Mouse (Mus musculus) heart, postnatal 0 days (tissue): ENCODE results near the gene Rasgrp2. TPM values are rescaled to one million over a fixed set of nuclear protein-coding genes. Genes with fewer than 3 reads are reported as not detected.

Experiments
- ATAC-seq: fragments of 200-750 bp; cut with Nextera tagmentation; 2 replicates; pipeline ENCODE4 v1.8.0; 2017; ENCODE audit warnings: low read depth, moderate number of reproducible peaks, moderate library complexity; ENCODE audit not compliant: insufficient read depth
- DNase-seq: peaks from one replicate; pipeline ENCODE4 v3.0.0-alpha.2; 2016; ENCODE audit warnings: low spot score
- H3K27ac ChIP-seq: fragments of 300-500 bp; sonication (generic); 2 replicates; pipeline ENCODE4 v1.5.1; 2014; ENCODE audit warnings: low read depth, mild to moderate bottlenecking
- H3K27me3 ChIP-seq: fragments of 300-500 bp; sonication (generic); 2 replicates; pipeline ENCODE4 v1.6.1; 2014; ENCODE audit warnings: low read length, mixed read lengths; ENCODE audit not compliant: control insufficient read depth, insufficient read depth
- H3K36me3 ChIP-seq: fragments of 300-500 bp; sonication (generic); replicated peaks from 2 replicates; pipeline ENCODE4 v1.6.1; 2014; ENCODE audit warnings: low read length, mixed read lengths; ENCODE audit not compliant: control insufficient read depth, insufficient read depth
- H3K4me1 ChIP-seq: fragments of 300-500 bp; sonication (generic); 2 replicates; pipeline ENCODE4 v1.6.1; 2014; ENCODE audit warnings: antibody characterized with exemption; ENCODE audit not compliant: control insufficient read depth, insufficient read depth
- H3K4me2 ChIP-seq: fragments of 300-500 bp; sonication (generic); 2 replicates; pipeline ENCODE4 v1.6.1; 2014; ENCODE audit warnings: low read depth, mild to moderate bottlenecking, low read length, moderate library complexity
- H3K4me3 ChIP-seq: fragments of 300-500 bp; sonication (generic); 2 replicates; pipeline ENCODE4 v1.5.1; 2014; ENCODE audit warnings: low read depth, low read length
- H3K9ac ChIP-seq: fragments of 300-500 bp; sonication (generic); replicated peaks from 2 replicates; pipeline ENCODE4 v1.6.1; 2014; ENCODE audit warnings: low read depth, low read length, mixed read lengths
- H3K9me3 ChIP-seq: fragments of 300-500 bp; sonication (generic); replicated peaks from 2 replicates; pipeline ENCODE4 v1.6.1; 2016; ENCODE audit warnings: low read length; ENCODE audit not compliant: control insufficient read depth
- CTCF ChIP-seq: IDR thresholded peaks from 2 replicates; pipeline ENCODE4 v1.5.1; 2016; ENCODE audit warnings: antibody characterized with exemption, control low read depth, low read depth
- EP300 ChIP-seq: IDR thresholded peaks from 2 replicates; pipeline ENCODE4 v1.6.1; 2016; ENCODE audit warnings: antibody characterized with exemption, low read depth
- WGBS: fragments of 180-500 bp; shearing (Covaris S2); extraction: QIAGEN DNeasy Blood & Tissue Kit; methylation state at CpG from one replicate; pipeline ENCODE4 v1.1.7; 2014; 5-methylcytosine and 5-hydroxymethylcytosine counted together
- polyA plus RNA-seq: library from polyadenylated mRNA; unstranded; fragments of >200 nt; fragmentation: Nextera tagmentation; extraction: Ambion mirVana; gene quantifications from 2 replicates; pipeline ENCODE4 v1.2.1, GENCODE M21; 2015
- total RNA-seq: library from RNA; depleted of rRNA; stranded (reverse); fragments of >200 nt; gene quantifications from 2 replicates; pipeline ENCODE4 v1.2.3, GENCODE M21; 2014; ENCODE audit warnings: low replicate concordance

Rasgrp2 gene
- total and polyA plus RNA-seq, 2 experiments from 2014 or later = 55.5 to 55.6 TPM

- H3K4me2 ChIP-seq = no peak overlapping the region
- no peak overlapping the region for H3K27ac ChIP-seq
- H3K4me3 ChIP-seq = no peak overlapping the region
- DNase-seq (no peak), ATAC-seq (no peak)
- WGBS = 44% methylated on average over 5 of the region's 5 CpGs
- TF ChIP-seq CTCF = no peak
- TF ChIP-seq EP300 = no peak
- H3K27me3 ChIP-seq = peaks cover 95% of the 10 kb centered on the region
- H3K9ac ChIP-seq = no peak overlapping the region
- H3K36me3 ChIP-seq = no peaks in the 10 kb centered on the region
- no peaks in the 10 kb centered on the region for H3K9me3 ChIP-seq
- H3K4me1 ChIP-seq = peaks cover 7% of the 10 kb centered on the region; the same call in 1 of the 2 replicates
These were observed 26.5 kb downstream of the Rasgrp2 start for GRCm38 (mm10) chr19:6425595-6425994.

- WGBS = 21% methylated on average over 13 of the region's 13 CpGs
- peak; percentile 56; the same call in 1 of the 2 replicates for ATAC-seq
These were observed 27.8 kb downstream of the Rasgrp2 start for GRCm38 (mm10) chr19:6426703-6427500.

GRCm38 (mm10) chr19:6427653-6428434 is 28.7 kb downstream of the Rasgrp2 start:
- H3K27ac ChIP-seq = no peak overlapping the region
- H3K36me3 ChIP-seq = no peaks in the 10 kb centered on the region
- peaks cover 96% of the 10 kb centered on the region for H3K27me3 ChIP-seq
- no peaks in the 10 kb centered on the region for H3K9me3 ChIP-seq
- TF ChIP-seq CTCF (no peak), EP300 (no peak)
- ATAC-seq = no peak
- H3K9ac ChIP-seq = no peak overlapping the region
- peaks cover 7% of the 10 kb centered on the region; the same call in 1 of the 2 replicates for H3K4me1 ChIP-seq
- WGBS = under 1% methylated on average over 80 of the region's 94 CpGs
- DNase-seq = no peak
- H3K4me2 ChIP-seq = peak overlapping the region; percentile 44
- peak overlapping the region; percentile 31 for H3K4me3 ChIP-seq

More at GRCm38 (mm10) chr19:6426703-6427500, 27.8 kb downstream of the Rasgrp2 start:
- Histone ChIP-seq H3K27me3 (peaks cover 94% of the 10 kb centered on the region), H3K4me2 (no peak overlapping the region), H3K9ac (no peak overlapping the region), H3K27ac (no peak overlapping the region), H3K4me1 (peaks cover 7% of the 10 kb centered on the region; the same call in 1 of the 2 replicates), H3K4me3 (no peak overlapping the region), H3K9me3 (no peaks in the 10 kb centered on the region), H3K36me3 (no peaks in the 10 kb centered on the region)
- TF ChIP-seq EP300 (no peak), CTCF (no peak)
- DNase-seq = peak; percentile 20

GRCm38 (mm10) chr19:6428501-6429200 is 29.5 kb downstream of the Rasgrp2 start:
- H3K36me3 ChIP-seq = no peaks in the 10 kb centered on the region
- no peak overlapping the region for H3K27ac ChIP-seq
- no peaks in the 10 kb centered on the region for H3K9me3 ChIP-seq
- H3K9ac ChIP-seq = no peak overlapping the region
- DNase-seq = no peak
- TF ChIP-seq EP300 = no peak
- 0 out of 2 replicates have a peak, but pooled peaks have one; percentile 12 for ATAC-seq
- under 1% methylated on average over 59 of the region's 60 CpGs for WGBS
- H3K27me3 ChIP-seq = peaks cover 88% of the 10 kb centered on the region
- peak overlapping the region; percentile 31 for H3K4me3 ChIP-seq
- peaks cover 7% of the 10 kb centered on the region; the same call in 1 of the 2 replicates for H3K4me1 ChIP-seq
- H3K4me2 ChIP-seq = peak overlapping the region; percentile 44; the same call in 1 of the 2 replicates

GRCm38 (mm10) chr19:6443016-6443415 is 43.9 kb downstream of the Rasgrp2 start:
- no peak overlapping the region for H3K9ac ChIP-seq
- H3K36me3 ChIP-seq = no peaks in the 10 kb centered on the region
- H3K27me3 ChIP-seq = peaks cover 28% of the 10 kb centered on the region
- DNase-seq (no peak), ATAC-seq (no peak)
- WGBS = 61% methylated on average over 10 of the region's 10 CpGs
- H3K27ac ChIP-seq = no peak overlapping the region
- H3K4me2 ChIP-seq = no peak overlapping the region
- TF ChIP-seq EP300 = no peak
- no peak for TF ChIP-seq CTCF
- no peaks in the 10 kb centered on the region for H3K4me1 ChIP-seq
- no peaks in the 10 kb centered on the region for H3K9me3 ChIP-seq
- H3K4me3 ChIP-seq = no peak overlapping the region
